Mouse (Mus musculus) lung, adult 2 months (tissue): ENCODE measurements around the gene Rabep2. TPM values are rescaled to one million over a fixed set of nuclear protein-coding genes. Genes with fewer than 3 reads are reported as not detected.
A peak's percentile ranks its signal among the peaks of the same experiment; 100 is the strongest.
"Not testable (repeated sequence)": the region's sequence is repeated elsewhere in the genome, so short reads cannot be mapped to it uniquely, and the experiment has no call there.

Experiments
- DNase-seq: peaks from one replicate; pipeline ENCODE4 v3.0.0; 2022
- H3K4me1 ChIP-seq: fragments of 200-500 bp; 2 replicates; pipeline ENCODE4 v1.6.1; 2011; ENCODE audit warnings: low read length; ENCODE audit not compliant: control insufficient read depth, insufficient read depth
- H3K4me3 ChIP-seq: fragments of 200-500 bp; replicated peaks from 2 replicates; pipeline ENCODE3; 2011; ENCODE audit warnings: low read depth, mild to moderate bottlenecking, control low read depth, low read length; ENCODE audit errors: extremely low read depth
- CTCF ChIP-seq: fragments of 200-500 bp; IDR thresholded peaks from 2 replicates; pipeline ENCODE4 v1.5.1; 2011; ENCODE audit warnings: mild to moderate bottlenecking, low read length, control low read depth; ENCODE audit not compliant: insufficient read depth
- POLR2A ChIP-seq: fragments of 200-500 bp; IDR thresholded peaks from 2 replicates; pipeline ENCODE4 v1.6.1; 2011; ENCODE audit warnings: low read depth, mild to moderate bottlenecking, control low read depth, low read length, borderline replicate concordance; ENCODE audit errors: extremely low read depth
- WGBS: fragments of 180-500 bp; shearing (Covaris S2); methylation state at CpG from one replicate; pipeline ENCODE4 v1.1.7; 2018; 5-methylcytosine and 5-hydroxymethylcytosine counted together
- polyA plus RNA-seq: library from polyadenylated mRNA; depleted of rRNA; stranded (reverse); fragments of >200 nt; gene quantifications from 2 replicates; pipeline ENCODE4 v1.2.3, GENCODE M21; 2012; rRNA removed

Gene Rabep2
- polyA plus RNA-seq, 1 experiment = 33.2 TPM

DNA sequence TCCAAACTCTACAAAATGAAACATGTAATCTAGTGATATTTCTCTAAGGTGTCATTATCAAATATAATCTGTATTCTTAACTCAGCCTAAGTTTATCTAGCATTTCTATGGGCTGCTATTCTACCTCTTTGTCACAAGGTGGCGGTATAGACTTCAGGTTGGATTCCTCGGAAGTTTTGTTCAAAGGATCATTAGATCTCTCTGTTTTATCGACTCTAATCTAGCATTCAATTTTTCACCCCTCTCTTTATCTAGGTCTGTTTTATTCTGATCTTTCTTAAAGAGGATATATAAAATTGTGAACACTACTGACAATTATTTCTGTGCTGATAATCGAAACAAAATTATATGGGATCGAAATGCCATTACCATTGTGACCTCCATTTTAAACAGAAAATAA, 53.1 kb downstream of the Rabep2 start:
- no peak for DNase-seq
- WGBS = 18% methylated on average over 5 of the region's 5 CpGs
- peak overlapping the region; percentile 50 for H3K4me3 ChIP-seq
- H3K4me1 ChIP-seq = no peaks in the 10 kb centered on the region
- peak; percentile 20; the same call in 1 of the 2 replicates for TF ChIP-seq CTCF
- TF ChIP-seq POLR2A = no peak

DNA sequence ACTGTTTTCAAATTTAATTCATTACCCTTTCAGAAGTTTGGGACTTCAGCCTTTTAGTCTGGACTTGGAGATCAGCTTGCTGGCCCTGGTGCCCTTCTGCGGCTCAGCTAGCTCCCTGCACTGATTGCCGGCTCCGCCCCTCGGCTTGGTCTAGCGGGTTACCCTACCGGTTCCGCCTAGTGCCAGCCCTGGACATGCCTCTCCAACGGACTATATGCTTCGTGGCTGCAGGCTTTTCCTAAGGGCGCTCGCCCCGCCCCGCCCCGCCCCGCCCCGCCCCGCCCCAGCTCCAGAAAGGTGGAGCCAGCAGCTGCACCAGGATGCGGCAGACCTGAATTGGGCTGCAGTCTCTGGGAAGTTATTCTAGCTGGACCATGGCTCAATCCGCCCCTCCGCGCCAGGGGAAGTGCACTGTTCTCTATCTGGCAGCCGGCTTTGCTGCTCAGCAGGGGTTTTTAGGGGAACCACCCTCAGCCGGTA, 53.9 kb downstream of the Rabep2 start:
- Histone ChIP-seq H3K4me1 (no peaks in the 10 kb centered on the region), H3K4me3 (peak overlapping the region; percentile 47)
- peak; percentile 76 for DNase-seq
- TF ChIP-seq POLR2A (peak; percentile 46; the same call in 1 of the 2 replicates), CTCF (no peak)
- under 1% methylated on average over 23 of the region's 23 CpGs for WGBS

DNA sequence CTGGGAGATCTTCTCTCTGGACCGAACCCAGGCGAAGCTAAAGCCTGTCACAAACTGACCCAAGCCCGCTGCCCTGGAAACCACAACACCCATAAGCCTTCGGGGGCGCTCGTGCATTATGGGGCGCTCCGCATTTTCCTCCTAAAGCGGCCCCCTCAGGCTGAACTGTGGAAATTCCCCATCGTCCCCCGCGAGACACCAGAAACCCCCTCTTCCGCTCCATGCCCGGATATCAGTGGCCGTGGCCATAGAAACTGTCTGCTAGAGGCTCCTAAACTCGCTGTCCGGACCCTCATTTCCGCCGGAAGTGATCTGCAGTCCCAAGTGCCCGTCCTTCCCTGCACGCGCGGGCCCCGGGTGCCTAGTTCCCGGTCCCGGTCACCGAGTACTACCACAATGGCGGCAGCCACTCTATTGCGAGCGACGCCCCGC, 58.5 kb downstream of the Rabep2 start, which contains the start of gene Tufm:
Gene Tufm (plus strand): TSS at position 310 of the 432 bp plus-strand sequence.
- DNase-seq = peak; percentile 89
- TF ChIP-seq CTCF = no peak
- TF ChIP-seq POLR2A = peak; percentile 10; the same call in 1 of the 2 replicates
- Histone ChIP-seq H3K4me3 (peak within 1 kb of the TSS; percentile 81), H3K4me1 (no peaks in the 10 kb centered on the region)
- WGBS = under 1% methylated on average over 32 of the region's 32 CpGs

DNA sequence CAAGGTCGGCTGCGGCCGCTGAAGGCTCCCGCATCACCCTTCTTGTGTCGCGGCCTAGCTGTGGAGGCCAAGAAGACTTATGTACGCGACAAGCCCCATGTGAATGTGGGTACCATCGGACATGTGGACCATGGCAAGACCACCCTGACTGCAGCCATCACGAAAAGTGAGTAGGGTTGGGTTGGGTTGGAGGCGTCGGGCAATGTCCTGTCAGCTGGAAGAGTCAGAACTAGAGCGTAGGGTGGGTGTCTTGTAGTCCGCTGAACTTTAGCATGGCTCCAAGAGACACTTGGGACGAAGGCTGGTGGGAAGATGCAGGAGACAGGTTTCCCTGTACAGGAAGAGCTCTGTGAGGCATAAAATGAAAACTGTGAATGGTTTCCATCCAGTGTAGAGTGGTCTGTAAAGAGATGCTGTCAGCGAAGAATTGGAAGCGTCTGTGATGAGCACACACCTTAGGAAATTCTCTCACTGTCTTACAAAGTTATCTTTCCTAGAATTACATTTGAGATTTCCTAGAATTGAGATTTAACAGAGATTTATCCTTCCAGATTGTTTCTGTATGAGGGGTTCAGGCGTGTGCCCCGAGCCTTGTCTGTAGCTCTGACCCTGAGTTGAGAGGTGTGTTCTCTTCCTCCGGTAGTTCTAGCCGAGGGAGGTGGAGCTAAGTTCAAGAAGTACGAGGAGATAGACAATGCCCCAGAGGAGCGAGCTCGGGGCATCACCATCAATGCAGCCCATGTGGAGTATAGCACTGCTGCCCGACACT, 59.2 kb downstream of the Rabep2 start:
- H3K4me3 ChIP-seq = peak overlapping the region; percentile 81
- DNase-seq, H3K4me1 ChIP-seq: not testable (repeated sequence)
- WGBS = 8% methylated on average over 25 of the region's 25 CpGs

DNA sequence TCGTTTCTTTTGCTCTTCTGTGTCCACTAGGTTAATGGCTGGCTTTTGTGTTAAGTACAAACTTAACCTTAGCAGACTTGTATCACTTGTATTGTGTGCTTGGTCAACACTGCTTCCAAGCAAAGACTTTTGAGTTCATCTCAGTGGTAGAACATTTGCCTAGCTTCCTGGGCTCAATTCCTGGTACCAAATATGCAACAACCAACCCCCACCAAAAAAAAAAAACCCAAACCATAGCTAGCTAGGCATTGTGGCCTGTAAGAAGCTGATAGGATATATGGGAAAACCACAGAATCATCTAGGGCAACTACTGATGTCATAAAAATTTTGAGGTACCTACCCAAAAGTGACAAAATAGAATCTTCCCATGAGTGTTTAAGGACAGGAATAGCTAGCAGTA, 62.4 kb downstream of the Rabep2 start:
- 70% methylated on average over 1 of the region's 1 CpGs for WGBS
- Histone ChIP-seq H3K4me1 (no peaks in the 10 kb centered on the region), H3K4me3 (no peak overlapping the region)
- TF ChIP-seq CTCF (no peak), POLR2A (no peak)
- DNase-seq = no peak

DNA sequence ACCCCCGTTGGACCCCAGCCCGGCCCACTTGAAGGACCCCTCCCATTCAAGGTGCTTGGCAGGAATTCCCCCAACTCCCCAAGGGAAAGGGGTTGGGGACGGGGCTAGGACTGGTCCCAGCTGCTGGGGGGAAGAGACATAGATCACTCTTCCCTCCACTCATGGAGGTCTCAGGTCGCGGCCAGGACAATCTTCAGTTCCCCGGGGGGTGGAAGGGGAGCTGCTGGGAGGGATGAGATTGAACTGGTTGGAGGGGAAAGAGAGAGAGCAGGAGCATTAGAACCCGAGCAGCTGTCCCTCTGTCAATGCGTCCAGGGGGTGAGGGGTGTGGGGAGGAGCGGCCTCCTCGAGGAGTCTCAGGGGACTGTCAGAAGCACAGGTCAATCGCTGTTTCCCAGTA, 63.4 kb downstream of the Rabep2 start:
- DNase-seq = no peak
- H3K4me3 ChIP-seq = no peak overlapping the region
- TF ChIP-seq CTCF = no peak
- TF ChIP-seq POLR2A = no peak
- no peaks in the 10 kb centered on the region for H3K4me1 ChIP-seq
- 60% methylated on average over 11 of the region's 11 CpGs for WGBS

DNA sequence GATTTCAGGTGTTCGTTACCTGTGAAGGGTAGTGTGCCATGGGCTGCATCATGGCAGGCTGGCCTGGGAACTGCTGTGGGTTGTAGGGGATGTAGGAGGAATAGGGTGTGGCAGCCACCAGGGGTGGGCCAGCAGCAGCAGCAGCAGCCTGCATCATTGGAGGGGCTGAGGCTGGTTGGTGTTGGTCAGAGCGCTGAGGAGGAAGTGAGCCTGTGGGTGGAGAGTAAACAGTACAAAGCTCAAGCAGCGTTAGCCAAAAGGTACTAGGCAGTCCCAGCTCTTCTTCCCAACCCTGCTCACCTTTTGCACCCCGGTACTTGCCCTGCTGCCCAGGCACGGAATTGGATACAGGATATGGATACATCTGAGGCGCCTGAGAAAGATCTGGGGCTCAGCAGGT, 65.6 kb downstream of the Rabep2 start:
- 89% methylated on average over 6 of the region's 6 CpGs for WGBS
- no peak overlapping the region for H3K4me3 ChIP-seq
- DNase-seq = no peak
- H3K4me1 ChIP-seq = no peaks in the 10 kb centered on the region
- no peak for TF ChIP-seq POLR2A
- TF ChIP-seq CTCF = no peak

DNA sequence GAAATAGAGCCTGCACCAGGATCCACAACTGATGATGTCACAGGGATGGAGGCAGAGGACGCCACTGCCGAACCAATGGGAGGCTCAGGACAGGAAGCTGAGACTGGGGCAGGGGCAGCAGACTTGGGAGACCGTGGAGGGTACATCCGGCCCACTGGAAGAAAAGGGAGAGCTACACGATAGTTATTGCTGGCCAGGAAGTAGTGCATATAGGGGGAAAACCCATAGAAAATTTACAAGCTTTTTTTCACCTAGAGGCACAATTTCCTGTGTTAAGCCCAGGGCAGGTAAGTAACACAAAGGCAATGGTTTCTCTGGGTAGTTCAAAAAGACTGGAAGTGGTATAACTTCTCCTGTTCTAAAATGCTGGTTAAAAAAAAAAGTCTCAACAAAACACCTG, 67.9 kb downstream of the Rabep2 start:
- DNase-seq = no peak
- TF ChIP-seq CTCF = no peak
- no peak for TF ChIP-seq POLR2A
- H3K4me1 ChIP-seq = 0 out of 2 replicates have a peak, but pooled peaks cover 3% of the 10 kb centered on the region
- no peak overlapping the region for H3K4me3 ChIP-seq
- WGBS = 73% methylated on average over 5 of the region's 5 CpGs

DNA sequence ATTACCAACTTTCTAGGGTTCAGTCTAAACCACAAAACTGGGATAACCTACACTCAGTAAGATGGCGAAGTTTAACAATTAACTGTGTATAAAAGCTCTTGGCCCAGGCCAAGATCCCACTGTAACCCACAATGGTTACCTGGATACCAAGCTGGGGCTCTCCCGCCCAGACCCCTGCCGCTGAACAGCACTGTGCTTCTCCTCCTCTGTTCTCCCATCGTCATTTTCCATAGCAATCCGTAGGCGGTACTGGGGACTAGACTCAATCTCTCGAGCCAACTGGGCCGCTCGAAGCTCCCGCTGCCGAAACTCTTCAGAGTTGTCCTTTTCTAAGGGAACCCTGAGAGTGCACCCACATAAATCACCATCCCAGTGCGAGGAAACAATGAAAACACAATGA, 69.4 kb downstream of the Rabep2 start:
- 0 out of 2 replicates have a peak, but pooled peaks cover 5% of the 10 kb centered on the region for H3K4me1 ChIP-seq
- H3K4me3 ChIP-seq = no peak overlapping the region
- no peak for DNase-seq
- TF ChIP-seq POLR2A (no peak), CTCF (no peak)
- WGBS = 93% methylated on average over 12 of the region's 12 CpGs

Other genes starting within 250 kb of the Rabep2 start
- gene Xpo6, start 228.3 kb upstream of the Rabep2 start, polyA plus RNA-seq = 126 and 163 TPM in 2 replicates
- gene Sbk1, start 156.1 kb upstream of the Rabep2 start, polyA plus RNA-seq = 12.6 and 14.2 TPM in 2 replicates
- gene Lat, start 59.2 kb upstream of the Rabep2 start, polyA plus RNA-seq = 16.3 and 17.4 TPM in 2 replicates
- gene Spns1, start 51.3 kb upstream of the Rabep2 start, polyA plus RNA-seq = 246 and 274 TPM in 2 replicates
- gene Nfatc2ip, start 32.0 kb upstream of the Rabep2 start, polyA plus RNA-seq = 6.0 and 6.5 TPM in 2 replicates
- 11.0 and 20.6 TPM in 2 replicates for gene Cd19, start 13.9 kb upstream of the Rabep2 start, polyA plus RNA-seq
- 10.7 and 289 TPM in 2 replicates for gene Atp2a1, start 34.3 kb downstream of the Rabep2 start, polyA plus RNA-seq
- 58.1 and 62.4 TPM in 2 replicates for gene Sh2b1, start 46.7 kb downstream of the Rabep2 start, polyA plus RNA-seq
- 53.1 and 71.0 TPM in 2 replicates for gene Tufm, start 58.6 kb downstream of the Rabep2 start, polyA plus RNA-seq
- gene Atxn2l, start 74.7 kb downstream of the Rabep2 start, polyA plus RNA-seq = 152 and 216 TPM in 2 replicates
- gene Eif3c, start 137.7 kb downstream of the Rabep2 start, polyA plus RNA-seq = 71.6 and 83.9 TPM in 2 replicates
- gene Apobr, start 156.2 kb downstream of the Rabep2 start, polyA plus RNA-seq = 17.6 and 18.1 TPM in 2 replicates
- gene Cln3, start 157.1 kb downstream of the Rabep2 start, polyA plus RNA-seq = 63.8 and 104 TPM in 2 replicates
- gene Il27, start 166.2 kb downstream of the Rabep2 start, polyA plus RNA-seq = 0.43 and 0.79 TPM in 2 replicates
- 48.1 and 102 TPM in 2 replicates for gene Nupr1, start 202.1 kb downstream of the Rabep2 start, polyA plus RNA-seq
- gene Sgf29, start 220.6 kb downstream of the Rabep2 start, polyA plus RNA-seq = 36.4 and 43.4 TPM in 2 replicates
- 55.6 and 69.2 TPM in 2 replicates for gene Sult1a1, start 247.7 kb downstream of the Rabep2 start, polyA plus RNA-seq